Mouse (Mus musculus): Measurements from ENCODE around the gene Ttc5.

DNA sequence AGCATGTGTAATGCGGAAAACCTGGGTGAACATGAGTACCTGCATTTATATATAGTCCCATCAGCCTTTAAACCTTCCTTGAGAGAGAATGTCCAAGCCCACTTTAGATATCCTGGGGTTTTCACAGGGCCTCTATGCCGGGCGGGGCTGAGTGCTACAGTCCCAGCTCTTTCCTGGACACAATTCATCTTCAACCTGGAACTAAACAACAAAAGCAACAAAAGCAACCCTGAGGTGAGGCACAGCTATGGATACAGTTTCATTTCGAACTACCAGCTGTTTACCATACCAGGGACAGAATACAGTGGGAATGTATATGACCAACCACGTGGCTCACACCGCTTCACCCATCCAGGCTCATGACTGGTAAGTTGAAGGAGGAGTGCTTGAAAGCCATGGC, 17.1 kb upstream of the Ttc5 start:
- TF ChIP-seq EP300 (IDR thresholded peaks at IDR 0.05; ENCODE audit: low read depth): no peak
- no peak for TF ChIP-seq CTCF (IDR thresholded peaks at IDR 0.05; ENCODE audit: low read depth)
